Mouse (Mus musculus) olfactory bulb, adult 2 months (tissue): Measurements from ENCODE around the gene Pank2.

Source experiments
- CTCF ChIP-seq: fragments of 200-500 bp; IDR thresholded peaks from 2 replicates; pipeline ENCODE4 v1.5.1; 2012; ENCODE audit warnings: low read depth, mild to moderate bottlenecking, low read length, moderate library complexity; ENCODE audit not compliant: insufficient read depth
- POLR2A ChIP-seq: fragments of 200-500 bp; IDR thresholded peaks from 2 replicates; pipeline ENCODE4 v1.6.1; 2012; ENCODE audit warnings: mild to moderate bottlenecking, low read depth, low read length, moderate library complexity; ENCODE audit not compliant: insufficient read depth

DNA sequence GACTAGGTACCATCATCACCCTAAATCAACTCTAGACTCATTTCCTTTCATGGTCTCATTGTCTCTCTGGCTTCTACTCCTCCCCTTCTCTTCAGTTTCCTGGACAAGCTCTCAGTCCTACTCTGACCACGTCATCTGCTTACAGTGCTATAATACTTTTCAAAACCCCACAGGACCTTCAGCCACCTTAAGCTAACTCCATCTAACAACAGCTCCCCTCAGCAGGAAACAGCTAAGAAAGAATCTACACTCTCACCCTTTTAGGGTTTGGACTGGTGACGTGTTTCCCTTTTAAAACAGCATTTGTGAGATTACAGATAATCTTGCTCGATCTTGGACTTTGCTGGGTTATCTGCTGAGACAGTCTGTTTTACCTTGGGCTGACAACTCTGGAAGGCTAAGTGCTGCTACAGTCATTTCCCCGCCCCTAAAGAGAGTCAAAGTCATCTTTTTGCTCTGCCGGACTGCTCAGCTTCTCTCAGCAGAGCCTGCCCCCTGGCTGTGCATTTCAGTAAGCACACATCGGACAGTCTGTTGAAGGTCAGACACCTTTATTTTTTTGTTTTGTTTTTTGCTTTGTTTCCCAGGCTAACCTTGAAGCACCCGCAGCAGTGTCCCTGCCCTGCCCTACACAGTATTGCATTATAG, 8.5 kb upstream of the Pank2 start:
- peak; percentile 57 for TF ChIP-seq CTCF
- no peak for TF ChIP-seq POLR2A
